Mouse (Mus musculus): Measurements from ENCODE around the gene Nell2.

The Nell2 gene

GRCm38 (mm10) chr15:95068799-95069198, 459.6 kb downstream of the Nell2 start:
- no peak for DNase-seq

GRCm38 (mm10) chr15:95068023-95068422, 460.3 kb downstream of the Nell2 start:
- no peak for DNase-seq

GRCm38 (mm10) chr15:95055081-95055650, 473.2 kb downstream of the Nell2 start:
- DNase-seq, result no peak

GRCm38 (mm10) chr15:95049171-95049729, 479.1 kb downstream of the Nell2 start:
- DNase-seq, result no peak

GRCm38 (mm10) chr15:95047486-95047885, 480.9 kb downstream of the Nell2 start:
- DNase-seq, result no peak

- DNase-seq, result no peak
Observed at GRCm38 (mm10) chr15:95044011-95044410, 484.3 kb downstream of the Nell2 start.

- no peak for DNase-seq
Observed at GRCm38 (mm10) chr15:95042437-95042836, 485.9 kb downstream of the Nell2 start.

- DNase-seq, result no peak
Observed at GRCm38 (mm10) chr15:95029487-95029875, 498.9 kb downstream of the Nell2 start.

GRCm38 (mm10) chr15:95028862-95029486, 499.4 kb downstream of the Nell2 start:
- no peak for DNase-seq

All from kidney, adult 9 months (tissue).